Mouse (Mus musculus) stomach, postnatal 0 days (tissue): Measurements from ENCODE around the gene Fgf18. TPM values are rescaled to one million over a fixed set of nuclear protein-coding genes. Genes with fewer than 3 reads are reported as not detected.

Experiments used
- ATAC-seq: fragments of 200-750 bp; cut with Nextera tagmentation; 2 replicates; pipeline ENCODE4 v1.8.0; 2017; ENCODE audit not compliant: low FRiP score, low TSS enrichment
- DNase-seq: peaks from one replicate; pipeline ENCODE4 v3.0.0-alpha.2; 2016; ENCODE audit warnings: low spot score
- H3K27ac ChIP-seq: fragments of 300-500 bp; sonication (generic); replicated peaks from 2 replicates; pipeline ENCODE4 v1.5.1; 2014; ENCODE audit warnings: mild to moderate bottlenecking, control low read depth
- H3K27me3 ChIP-seq: fragments of 300-500 bp; sonication (generic); 2 replicates; pipeline ENCODE4 v1.6.1; 2014; ENCODE audit warnings: low read length; ENCODE audit not compliant: control insufficient read depth, insufficient read depth
- H3K36me3 ChIP-seq: fragments of 300-500 bp; sonication (generic); 2 replicates; pipeline ENCODE4 v1.6.1; 2014; ENCODE audit warnings: low read length, mixed read lengths; ENCODE audit not compliant: control insufficient read depth, insufficient read depth
- H3K4me1 ChIP-seq: fragments of 300-500 bp; sonication (generic); replicated peaks from 2 replicates; pipeline ENCODE4 v1.6.1; 2014; ENCODE audit warnings: antibody characterized with exemption; ENCODE audit not compliant: control insufficient read depth, insufficient read depth
- H3K4me2 ChIP-seq: fragments of 300-500 bp; sonication (generic); replicated peaks from 2 replicates; pipeline ENCODE4 v1.6.1; 2014; ENCODE audit warnings: low read depth, mild to moderate bottlenecking, control low read depth, moderate library complexity
- H3K4me3 ChIP-seq: fragments of 300-500 bp; sonication (generic); 2 replicates; pipeline ENCODE4 v1.5.1; 2014; ENCODE audit warnings: low read depth, low read length, control low read depth
- H3K9ac ChIP-seq: fragments of 300-500 bp; sonication (generic); 2 replicates; pipeline ENCODE4 v1.6.1; 2014; ENCODE audit warnings: mild to moderate bottlenecking, low read length, control low read depth, mixed read lengths
- H3K9me3 ChIP-seq: fragments of 300-500 bp; sonication (generic); 2 replicates; pipeline ENCODE4 v1.6.1; 2016; ENCODE audit warnings: low read length; ENCODE audit not compliant: control insufficient read depth
- CTCF ChIP-seq: IDR thresholded peaks from 2 replicates; pipeline ENCODE4 v1.5.1; 2016; ENCODE audit warnings: antibody characterized with exemption, low read depth, mild to moderate bottlenecking, moderate library complexity
- EP300 ChIP-seq: optimal IDR thresholded peaks from 2 replicates; pipeline ENCODE3; 2016; ENCODE audit warnings: antibody characterized with exemption
- WGBS: fragments of 180-500 bp; shearing (Covaris S2); extraction: QIAGEN DNeasy Blood & Tissue Kit; methylation state at CpG from one replicate; pipeline ENCODE4 v1.1.7; 2014; 5-methylcytosine and 5-hydroxymethylcytosine counted together
- polyA plus RNA-seq: library from polyadenylated mRNA; unstranded; fragments of >200 nt; fragmentation: Nextera tagmentation; extraction: Ambion mirVana; gene quantifications from 2 replicates; pipeline ENCODE4 v1.2.1, GENCODE M21; 2015

The Fgf18 gene
- polyA plus RNA-seq, 1 experiment from 2014 or later = 2.3 TPM

GRCm38 (mm10) chr11:33181804-33182203 is 34.6 kb upstream of the Fgf18 start:
- no peak for TF ChIP-seq CTCF
- TF ChIP-seq EP300 = no peak
- no peak overlapping the region for H3K4me3 ChIP-seq
- H3K27ac ChIP-seq = no peak overlapping the region
- no peak overlapping the region for H3K4me2 ChIP-seq
- ATAC-seq (no peak), DNase-seq (no peak)
- H3K9me3 ChIP-seq = no peaks in the 10 kb centered on the region
- no peaks in the 10 kb centered on the region for H3K36me3 ChIP-seq
- 82% methylated on average over 3 of the region's 3 CpGs for WGBS
- peaks cover 2% of the 10 kb centered on the region; the same call in 1 of the 2 replicates for H3K27me3 ChIP-seq
- H3K4me1 ChIP-seq = no peaks in the 10 kb centered on the region
- H3K9ac ChIP-seq = no peak overlapping the region

DNA sequence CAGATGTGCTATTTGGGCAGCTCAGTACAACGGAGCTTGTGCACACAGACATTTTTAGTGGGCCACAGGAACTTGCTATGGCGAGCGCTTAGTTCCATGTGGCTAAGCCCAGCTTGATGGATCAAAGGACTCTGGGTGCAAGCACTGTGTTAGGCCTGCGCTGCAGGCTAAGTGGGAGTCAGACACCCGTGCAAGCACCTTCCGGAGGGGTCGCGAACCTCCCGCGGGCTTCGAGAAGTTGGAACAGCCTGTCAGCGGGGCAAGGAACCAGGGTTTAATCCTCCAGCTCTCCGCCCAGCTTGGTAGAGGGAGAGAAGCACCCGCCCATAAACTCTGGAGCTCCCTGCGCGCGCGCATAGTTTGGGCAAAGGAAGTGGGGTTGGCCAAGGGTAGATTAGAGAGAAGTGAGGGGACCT is 33.5 kb upstream of the Fgf18 start:
- ATAC-seq (no peak), DNase-seq (no peak)
- no peaks in the 10 kb centered on the region for H3K36me3 ChIP-seq
- H3K9me3 ChIP-seq = no peaks in the 10 kb centered on the region
- H3K4me2 ChIP-seq = peak overlapping the region; percentile 24; the same call in 1 of the 2 replicates
- WGBS = 4% methylated on average over 18 of the region's 18 CpGs
- peaks cover 2% of the 10 kb centered on the region; the same call in 1 of the 2 replicates for H3K27me3 ChIP-seq
- 0 out of 2 replicates have a peak overlapping the region, but pooled peaks have one; percentile 8 for H3K4me3 ChIP-seq
- H3K9ac ChIP-seq = 0 out of 2 replicates have a peak overlapping the region, but pooled peaks have one; percentile 27
- TF ChIP-seq CTCF (no peak), EP300 (no peak)
- no peaks in the 10 kb centered on the region for H3K4me1 ChIP-seq
- H3K27ac ChIP-seq = no peak overlapping the region

- no peak for TF ChIP-seq EP300
- TF ChIP-seq CTCF = no peak
- H3K27me3 ChIP-seq = peaks cover 2% of the 10 kb centered on the region; the same call in 1 of the 2 replicates
- no peak overlapping the region for H3K27ac ChIP-seq
- H3K4me3 ChIP-seq = no peak overlapping the region
- no peak overlapping the region for H3K9ac ChIP-seq
- no peaks in the 10 kb centered on the region for H3K4me1 ChIP-seq
- no peak overlapping the region for H3K4me2 ChIP-seq
- 76% methylated on average over 1 of the region's 1 CpGs for WGBS
- H3K36me3 ChIP-seq = no peaks in the 10 kb centered on the region
- DNase-seq (no peak), ATAC-seq (no peak)
- no peaks in the 10 kb centered on the region for H3K9me3 ChIP-seq
These were observed 32.6 kb upstream of the Fgf18 start for GRCm38 (mm10) chr11:33179802-33180201.

DNA sequence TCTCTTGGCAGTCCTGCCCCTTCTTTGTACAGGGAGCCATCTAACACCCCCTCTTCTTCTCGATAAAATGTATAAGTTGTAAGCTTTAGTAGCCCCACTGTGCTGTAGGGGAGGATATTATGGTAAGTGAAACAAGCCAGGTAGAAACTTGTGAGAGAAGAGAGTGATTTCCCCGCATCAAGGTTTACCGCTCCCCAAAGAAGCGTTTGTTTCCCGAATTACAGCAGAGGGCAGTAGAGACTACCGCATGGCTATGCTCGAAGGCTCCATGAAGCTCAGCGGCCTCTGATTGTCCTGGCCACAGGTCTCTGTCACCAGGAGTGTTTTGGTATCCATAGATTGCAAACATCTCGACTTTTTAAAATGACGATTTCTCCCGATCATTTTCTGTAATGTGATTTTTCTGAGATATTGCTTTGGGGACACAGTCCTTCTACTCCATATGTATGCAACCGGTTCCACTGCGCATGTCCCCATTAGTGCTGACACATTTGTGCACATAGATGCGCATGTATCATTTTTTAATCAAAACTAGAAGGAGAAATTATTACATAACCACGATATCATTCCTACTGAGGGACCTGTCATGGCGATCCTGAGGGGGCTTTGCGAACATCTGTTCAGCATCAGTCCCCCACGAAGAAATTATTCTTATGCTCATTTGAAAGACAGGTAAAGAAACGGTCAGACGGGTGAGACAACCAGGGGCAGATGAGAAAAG is 29.5 kb upstream of the Fgf18 start:
- no peak overlapping the region for H3K9ac ChIP-seq
- peaks cover 2% of the 10 kb centered on the region; the same call in 1 of the 2 replicates for H3K27me3 ChIP-seq
- no peak overlapping the region for H3K27ac ChIP-seq
- no peak overlapping the region for H3K4me3 ChIP-seq
- H3K4me1 ChIP-seq = no peaks in the 10 kb centered on the region
- WGBS = 32% methylated on average over 20 of the region's 20 CpGs
- H3K36me3 ChIP-seq = no peaks in the 10 kb centered on the region
- TF ChIP-seq EP300 (no peak), CTCF (peak; percentile 91)
- H3K9me3 ChIP-seq = no peaks in the 10 kb centered on the region
- no peak for ATAC-seq
- peak; percentile 43 for DNase-seq
- H3K4me2 ChIP-seq = no peak overlapping the region

DNA sequence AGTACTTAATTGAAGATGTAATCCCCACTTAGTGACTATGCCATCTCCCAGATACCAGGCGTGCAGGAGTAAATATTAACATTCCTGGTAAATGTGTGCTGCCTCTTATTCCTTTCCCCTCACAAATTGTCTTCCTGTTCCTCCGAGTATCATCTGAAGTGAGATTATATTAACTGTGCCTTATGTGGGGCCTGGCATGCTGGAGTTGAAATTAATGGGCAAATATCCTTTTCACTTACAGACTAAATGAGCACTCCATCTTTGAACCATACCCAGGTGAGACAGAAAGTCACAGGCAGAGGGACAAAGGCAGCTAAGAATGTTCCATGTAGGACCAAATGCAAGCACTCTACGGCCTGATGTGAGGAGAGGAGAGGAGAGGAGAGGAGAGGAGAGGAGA is 28.6 kb upstream of the Fgf18 start:
- Histone ChIP-seq H3K4me1 (no peaks in the 10 kb centered on the region), H3K9me3 (no peaks in the 10 kb centered on the region), H3K27ac (no peak overlapping the region), H3K27me3 (0 out of 2 replicates have a peak, but pooled peaks cover 2% of the 10 kb centered on the region), H3K4me2 (no peak overlapping the region), H3K4me3 (no peak overlapping the region), H3K36me3 (no peaks in the 10 kb centered on the region), H3K9ac (no peak overlapping the region)
- TF ChIP-seq EP300 = no peak
- no peak for ATAC-seq
- 58% methylated on average over 3 of the region's 3 CpGs for WGBS
- no peak for DNase-seq

DNA sequence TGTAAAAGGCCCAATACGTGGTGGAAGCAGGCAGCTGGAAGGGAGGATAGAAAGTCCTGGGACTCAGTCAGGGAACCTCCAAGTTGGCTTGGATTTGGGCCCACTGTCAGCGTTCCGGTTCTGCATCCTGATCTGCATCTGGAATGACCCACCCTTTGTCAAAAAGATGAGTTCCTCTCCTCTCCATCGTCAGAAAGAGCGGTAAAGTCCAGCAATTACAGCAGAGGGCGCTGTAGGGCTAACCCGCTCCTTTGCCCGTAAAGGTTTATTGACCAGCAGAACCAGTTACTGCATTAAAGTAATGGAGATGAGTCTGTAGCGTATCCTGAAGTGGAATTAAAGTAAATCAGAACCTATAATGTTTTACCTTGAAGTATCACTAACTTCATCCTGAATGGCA is 23.3 kb upstream of the Fgf18 start:
- Histone ChIP-seq H3K36me3 (no peaks in the 10 kb centered on the region), H3K27me3 (no peaks in the 10 kb centered on the region), H3K9me3 (no peaks in the 10 kb centered on the region), H3K4me2 (no peak overlapping the region), H3K4me1 (no peaks in the 10 kb centered on the region), H3K9ac (no peak overlapping the region), H3K27ac (no peak overlapping the region), H3K4me3 (no peak overlapping the region)
- ATAC-seq (no peak), DNase-seq (peak; percentile 56)
- 13% methylated on average over 9 of the region's 9 CpGs for WGBS
- TF ChIP-seq EP300 (no peak), CTCF (peak; percentile 83)
